Mouse (Mus musculus): ENCODE measurements at regions not wholly inside any gene's neighbourhood (a gene's known extent, or its start where the extent isn't known, plus 50 kb on each side); places are given as distances from the start of the nearest gene placed in this dataset.

DNA sequence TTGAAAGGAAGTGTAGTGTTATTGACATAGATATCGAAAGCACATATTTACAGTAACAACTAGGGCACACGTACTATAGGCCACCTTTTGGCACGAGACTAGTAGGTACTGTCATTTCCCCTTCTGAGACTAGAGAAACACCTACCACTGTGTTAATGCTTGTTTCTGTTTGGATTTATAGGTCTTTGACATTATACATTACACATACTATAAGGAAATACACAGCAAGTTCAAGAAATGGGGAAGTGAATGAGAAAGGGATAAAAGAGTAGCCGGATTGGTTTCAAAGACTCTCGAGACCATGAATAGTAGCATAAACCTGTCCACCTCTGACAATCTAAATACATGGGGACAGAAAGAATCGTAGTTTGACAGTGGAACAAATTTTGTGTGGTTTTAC is 900.3 kb upstream of the Pot1a start:
- no peak for DNase-seq

DNA sequence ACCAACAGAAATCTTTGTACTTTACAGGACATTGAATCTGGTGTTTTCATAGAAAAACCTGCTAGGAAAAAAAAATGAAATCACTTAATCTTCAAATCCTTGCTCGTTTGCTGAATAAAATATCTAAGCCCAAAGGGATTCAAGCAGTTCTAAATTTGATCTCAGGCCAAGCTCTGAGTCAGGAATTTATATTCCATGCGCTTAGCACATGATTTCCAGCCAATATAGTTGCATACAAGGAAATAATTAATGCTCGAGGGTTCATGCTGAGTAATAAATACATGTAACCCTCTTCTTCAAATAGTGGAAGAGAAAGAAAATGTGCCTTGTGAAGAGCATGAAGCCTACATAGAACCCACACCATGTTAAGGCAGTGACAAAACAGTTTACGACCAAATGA is 899.8 kb upstream of the Pot1a start:
- no peak for DNase-seq

DNA sequence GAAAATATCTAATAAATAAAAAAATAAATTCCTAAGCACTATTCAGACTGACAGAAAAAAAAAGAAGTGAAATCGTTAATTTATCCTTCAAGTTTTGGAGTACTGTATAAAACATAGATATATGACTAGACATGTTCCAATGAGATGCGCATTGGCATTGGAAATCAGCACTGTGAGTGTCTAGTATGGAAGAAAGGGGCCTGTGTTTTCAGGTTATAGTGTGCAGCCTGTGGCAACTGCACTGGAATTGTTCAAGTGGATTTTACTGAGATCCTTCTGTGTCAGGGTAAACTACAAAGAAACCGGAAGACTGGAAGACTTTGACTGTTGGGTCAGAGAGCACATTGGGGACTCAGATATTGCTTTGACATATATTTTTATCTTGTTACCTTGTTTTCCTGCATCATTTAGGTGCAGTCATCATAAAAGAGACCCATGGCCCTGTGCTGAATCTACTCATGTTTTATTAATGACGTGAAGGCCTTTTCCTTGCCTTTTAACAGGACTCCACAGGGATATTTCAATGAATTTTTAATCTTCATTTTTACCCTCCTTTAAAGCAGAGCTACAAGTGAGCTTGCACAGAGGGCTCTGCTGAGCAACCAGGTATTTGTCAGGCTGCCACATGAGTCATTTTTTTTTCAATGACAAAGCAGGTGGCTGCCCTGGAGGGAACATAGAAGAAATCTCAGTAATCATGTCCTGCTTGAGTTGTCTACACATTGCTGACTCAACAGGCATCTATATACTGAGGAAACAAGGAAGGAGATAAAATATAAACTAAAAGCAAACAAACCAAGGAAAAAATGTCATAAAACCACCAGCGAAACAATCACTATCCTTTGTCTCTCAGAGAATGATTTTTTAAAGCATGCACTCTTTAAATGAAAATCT is 899.2 kb upstream of the Pot1a start:
- DNase-seq, result peak; percentile 25
